Mouse (Mus musculus): ENCODE measurements around the gene Msx2. TPM values are rescaled to one million over a fixed set of nuclear protein-coding genes. Genes with fewer than 3 reads are reported as not detected.
A peak's percentile ranks its signal among the peaks of the same experiment; 100 is the strongest.

The Msx2 gene
- polyA plus RNA-seq, 1 experiment from 2014 or later, result 0.07 TPM

GRCm38 (mm10) chr13:53463037-53463436, 9.8 kb downstream of the Msx2 start:
- H3K9ac ChIP-seq (replicated peaks; ENCODE audit: low read depth), result no peak overlapping the region

GRCm38 (mm10) chr13:53462649-53462970, 10.3 kb downstream of the Msx2 start:
- 2% methylated on average over 15 of the region's 15 CpGs for WGBS
- TF ChIP-seq EP300 (IDR thresholded peaks at IDR 0.05) (no peak), CTCF (IDR thresholded peaks at IDR 0.05) (no peak)
- H3K4me3 ChIP-seq (ENCODE audit: low read depth, low read length), result peak overlapping the region; percentile 14; the same call in 1 of the 2 replicates
- peaks cover 4% of the 10 kb centered on the region; the same call in 1 of the 2 replicates for H3K4me1 ChIP-seq (ENCODE audit: insufficient read depth, low read depth, low read length)
- no peaks in the 10 kb centered on the region for H3K36me3 ChIP-seq (ENCODE audit: insufficient read depth, low read length)
- DNase-seq (ENCODE audit: low spot score), result no peak
- no peak overlapping the region for H3K27ac ChIP-seq (ENCODE audit: low read length)
- no peaks in the 10 kb centered on the region for H3K9me3 ChIP-seq (ENCODE audit: low read length)
- H3K9ac ChIP-seq (replicated peaks; ENCODE audit: low read depth), result no peak overlapping the region
- H3K27me3 ChIP-seq (replicated peaks; ENCODE audit: insufficient read depth, low read length), result peaks cover 53% of the 10 kb centered on the region
- H3K4me2 ChIP-seq (replicated peaks; ENCODE audit: low read depth, low read length), result peak overlapping the region; percentile 27
- no peak for ATAC-seq

More at GRCm38 (mm10) chr13:53463037-53463436, 9.8 kb downstream of the Msx2 start:
- Histone ChIP-seq H3K27me3 (replicated peaks; ENCODE audit: insufficient read depth, low read length) (peaks cover 55% of the 10 kb centered on the region), H3K27ac (ENCODE audit: low read length) (no peak overlapping the region), H3K4me2 (replicated peaks; ENCODE audit: low read depth, low read length) (no peak overlapping the region), H3K9me3 (ENCODE audit: low read length) (no peaks in the 10 kb centered on the region), H3K4me3 (ENCODE audit: low read depth, low read length) (no peak overlapping the region), H3K4me1 (ENCODE audit: insufficient read depth, low read depth, low read length) (peaks cover 4% of the 10 kb centered on the region; the same call in 1 of the 2 replicates), H3K36me3 (ENCODE audit: insufficient read depth, low read length) (no peaks in the 10 kb centered on the region)
- TF ChIP-seq EP300 (IDR thresholded peaks at IDR 0.05), result no peak
- no peak for TF ChIP-seq CTCF (IDR thresholded peaks at IDR 0.05)
- DNase-seq (ENCODE audit: low spot score), result no peak
- ATAC-seq, result no peak
- WGBS, result 4% methylated on average over 7 of the region's 7 CpGs

DNA sequence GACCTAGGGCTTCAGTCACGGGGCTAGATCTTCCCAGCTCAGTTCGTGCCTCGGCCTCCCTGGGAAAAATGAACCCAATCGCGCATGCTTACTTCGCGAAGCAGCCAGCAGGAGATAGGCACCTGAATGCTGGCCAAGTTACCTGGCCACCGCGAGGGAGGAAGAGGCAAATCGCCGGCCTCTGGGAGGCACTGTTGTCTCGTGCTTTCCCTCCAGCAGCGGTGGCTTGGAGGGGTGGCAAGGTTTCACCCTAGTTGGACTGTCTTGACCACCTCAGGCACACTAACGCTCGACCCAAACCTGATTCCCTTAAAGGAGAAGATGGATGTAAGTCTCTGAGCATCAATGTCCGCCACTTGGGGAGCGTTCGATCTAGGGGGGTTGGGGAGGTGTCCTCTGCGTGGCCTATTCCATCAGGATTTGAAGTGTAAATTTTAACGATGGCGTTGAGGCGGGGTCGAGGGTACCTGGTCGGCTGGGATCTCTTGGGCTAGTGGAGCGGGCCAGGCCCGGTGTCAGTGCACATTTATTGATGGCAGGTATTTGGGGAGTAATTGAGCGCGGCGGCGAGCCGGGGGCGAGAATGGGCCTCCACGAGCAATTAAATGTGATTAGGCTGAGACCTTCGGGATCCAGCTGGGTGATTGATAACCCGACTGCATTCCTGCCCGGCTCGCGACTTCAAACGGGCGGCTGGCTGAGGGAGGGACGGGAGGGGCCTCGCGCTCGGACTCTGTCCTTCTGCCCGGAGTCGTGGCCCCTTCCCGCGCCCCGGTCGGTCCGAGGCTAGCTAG, 10.8 kb downstream of the Msx2 start:
- H3K27me3 ChIP-seq (replicated peaks; ENCODE audit: insufficient read depth, low read length), result peaks cover 53% of the 10 kb centered on the region
- no peak overlapping the region for H3K9ac ChIP-seq (replicated peaks; ENCODE audit: low read depth)
- peaks cover 4% of the 10 kb centered on the region; the same call in 1 of the 2 replicates for H3K4me1 ChIP-seq (ENCODE audit: insufficient read depth, low read depth, low read length)
- no peaks in the 10 kb centered on the region for H3K9me3 ChIP-seq (ENCODE audit: low read length)
- no peak for ATAC-seq
- peak; percentile 34 for DNase-seq (ENCODE audit: low spot score)
- peak overlapping the region; percentile 14 for H3K4me3 ChIP-seq (ENCODE audit: low read depth, low read length)
- under 1% methylated on average over 51 of the region's 51 CpGs for WGBS
- peak overlapping the region; percentile 27 for H3K4me2 ChIP-seq (replicated peaks; ENCODE audit: low read depth, low read length)
- H3K27ac ChIP-seq (ENCODE audit: low read length), result no peak overlapping the region
- no peak for TF ChIP-seq EP300 (IDR thresholded peaks at IDR 0.05)
- TF ChIP-seq CTCF (IDR thresholded peaks at IDR 0.05), result peak; percentile 76
- no peaks in the 10 kb centered on the region for H3K36me3 ChIP-seq (ENCODE audit: insufficient read depth, low read length)

- Histone ChIP-seq H3K9ac (replicated peaks; ENCODE audit: low read depth) (no peak overlapping the region), H3K36me3 (ENCODE audit: insufficient read depth, low read length) (no peaks in the 10 kb centered on the region), H3K4me2 (replicated peaks; ENCODE audit: low read depth, low read length) (no peak overlapping the region), H3K4me3 (ENCODE audit: low read depth, low read length) (no peak overlapping the region), H3K4me1 (ENCODE audit: insufficient read depth, low read depth, low read length) (peaks cover 4% of the 10 kb centered on the region; the same call in 1 of the 2 replicates), H3K9me3 (ENCODE audit: low read length) (no peaks in the 10 kb centered on the region), H3K27ac (ENCODE audit: low read length) (no peak overlapping the region), H3K27me3 (replicated peaks; ENCODE audit: insufficient read depth, low read length) (peaks cover 47% of the 10 kb centered on the region)
- DNase-seq (ENCODE audit: low spot score) (no peak), ATAC-seq (no peak)
- no peak for TF ChIP-seq EP300 (IDR thresholded peaks at IDR 0.05)
- no peak for TF ChIP-seq CTCF (IDR thresholded peaks at IDR 0.05)
- WGBS, result 38% methylated on average over 2 of the region's 2 CpGs
Measured at GRCm38 (mm10) chr13:53461346-53461745, 11.5 kb downstream of the Msx2 start.

DNA sequence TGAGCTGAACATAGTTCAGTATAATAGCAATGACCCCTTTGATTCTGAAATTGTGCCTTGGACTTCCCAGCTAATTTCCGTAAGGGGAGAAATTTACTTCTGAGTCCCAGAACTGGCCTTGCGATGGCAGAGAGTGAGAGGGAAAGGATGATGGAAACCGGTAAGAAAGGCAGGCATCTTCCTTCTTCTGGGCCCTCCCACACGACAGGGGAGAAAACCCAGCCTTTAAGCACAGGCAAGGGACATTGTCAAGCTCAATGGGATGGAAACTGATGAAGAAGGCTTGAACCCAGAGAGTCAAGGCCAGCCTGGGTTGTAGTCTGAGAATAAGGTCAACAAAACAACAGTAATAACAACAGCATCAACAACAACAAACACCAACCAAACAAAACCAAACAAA, 14.1 kb downstream of the Msx2 start:
- TF ChIP-seq CTCF (IDR thresholded peaks at IDR 0.05), result no peak
- no peak for TF ChIP-seq EP300 (IDR thresholded peaks at IDR 0.05)
- Histone ChIP-seq H3K4me3 (ENCODE audit: low read depth, low read length) (no peak overlapping the region), H3K27me3 (replicated peaks; ENCODE audit: insufficient read depth, low read length) (peaks cover 22% of the 10 kb centered on the region), H3K36me3 (ENCODE audit: insufficient read depth, low read length) (no peaks in the 10 kb centered on the region), H3K9me3 (ENCODE audit: low read length) (no peaks in the 10 kb centered on the region), H3K27ac (ENCODE audit: low read length) (no peak overlapping the region), H3K4me2 (replicated peaks; ENCODE audit: low read depth, low read length) (no peak overlapping the region), H3K4me1 (ENCODE audit: insufficient read depth, low read depth, low read length) (peaks cover 4% of the 10 kb centered on the region; the same call in 1 of the 2 replicates), H3K9ac (replicated peaks; ENCODE audit: low read depth) (no peak overlapping the region)
- no peak for DNase-seq (ENCODE audit: low spot score)
- no peak for ATAC-seq
- WGBS, result 64% methylated on average over 4 of the region's 4 CpGs

GRCm38 (mm10) chr13:53454794-53455672, 17.8 kb downstream of the Msx2 start:
- no peak overlapping the region for H3K4me3 ChIP-seq (ENCODE audit: low read depth, low read length)
- H3K27ac ChIP-seq (ENCODE audit: low read length), result no peak overlapping the region
- 14% methylated on average over 21 of the region's 21 CpGs for WGBS
- no peak for DNase-seq (ENCODE audit: low spot score)
- H3K4me2 ChIP-seq (replicated peaks; ENCODE audit: low read depth, low read length), result no peak overlapping the region
- 0 out of 2 replicates have a peak, but pooled peaks cover 3% of the 10 kb centered on the region for H3K27me3 ChIP-seq (replicated peaks; ENCODE audit: insufficient read depth, low read length)
- ATAC-seq, result no peak
- no peaks in the 10 kb centered on the region for H3K9me3 ChIP-seq (ENCODE audit: low read length)
- H3K4me1 ChIP-seq (ENCODE audit: insufficient read depth, low read depth, low read length), result no peaks in the 10 kb centered on the region
- no peak overlapping the region for H3K9ac ChIP-seq (replicated peaks; ENCODE audit: low read depth)
- H3K36me3 ChIP-seq (ENCODE audit: insufficient read depth, low read length), result no peaks in the 10 kb centered on the region
- TF ChIP-seq CTCF (IDR thresholded peaks at IDR 0.05), result no peak
- TF ChIP-seq EP300 (IDR thresholded peaks at IDR 0.05), result no peak

Measured in lung, postnatal 0 days (tissue).